8 mouse cellular contexts compared by ENCODE assay signal in genomic region chr4:106255959-106256609, GRCm38 (mm10). TPM values are rescaled to one million over a fixed set of nuclear protein-coding genes. Genes with fewer than 3 reads are reported as not detected.
DNase-seq lines count a peak whose midpoint lies in the region; ATAC-seq and TF ChIP-seq lines count a peak whose summit lies in the region.

No protein-coding gene starts in this region.

- TF ChIP-seq EP300 in heart, postnatal 0 days (IDR thresholded peaks at IDR 0.05; ENCODE audit: low read depth), result peak; percentile 22; the same call in 1 of the 2 replicates

- H3K27me3 ChIP-seq in embryonic facial prominence, embryonic 14.5 days (replicated peaks; ENCODE audit: control insufficient read depth, insufficient read depth, low read length), result no peaks in the 10 kb centered on the region
- H3K27me3 ChIP-seq in embryonic facial prominence, embryonic 10.5 days (replicated peaks; ENCODE audit: low read depth, poor library complexity, severe bottlenecking), result no peaks in the 10 kb centered on the region
- no peaks in the 10 kb centered on the region for H3K27me3 ChIP-seq in heart, postnatal 0 days (ENCODE audit: control insufficient read depth, insufficient read depth, low read length)

- DNase-seq in embryonic facial prominence, embryonic 14.5 days (ENCODE audit: low spot score), result peak; percentile 36
- DNase-seq in embryonic facial prominence, embryonic 10.5 days (ENCODE audit: low spot score), result no peak
- DNase-seq in ovary, adult 18-20 months (ENCODE audit: low spot score), result peak; percentile 20
- DNase-seq in ovary, postnatal 10 days (ENCODE audit: low spot score), result no peak
- DNase-seq in heart, postnatal 0 days (ENCODE audit: low spot score), result peak; percentile 66
- DNase-seq in layer of hippocampus, postnatal 14 days (ENCODE audit: low spot score in 2 of 2), result peak; percentile 58 to 90
- DNase-seq in right cerebral cortex, postnatal 36 days (ENCODE audit: low spot score in 2 of 2), result peak; percentile 22 to 54

- no peak overlapping the region for H3K4me3 ChIP-seq in embryonic facial prominence, embryonic 14.5 days (ENCODE audit: low read depth, low read length)
- H3K4me3 ChIP-seq in embryonic facial prominence, embryonic 10.5 days, result no peak overlapping the region
- no peak overlapping the region for H3K4me3 ChIP-seq in heart, postnatal 0 days (ENCODE audit: low read depth, low read length)

- no peaks in the 10 kb centered on the region for H3K9me3 ChIP-seq in embryonic facial prominence, embryonic 14.5 days (ENCODE audit: control insufficient read depth, low read length)
- H3K9me3 ChIP-seq in embryonic facial prominence, embryonic 10.5 days, result no peaks in the 10 kb centered on the region
- H3K9me3 ChIP-seq in heart, postnatal 0 days (replicated peaks; ENCODE audit: control insufficient read depth, low read length), result no peaks in the 10 kb centered on the region

- peaks cover 6% of the 10 kb centered on the region; the same call in 1 of the 2 replicates for H3K4me1 ChIP-seq in embryonic facial prominence, embryonic 14.5 days (ENCODE audit: control insufficient read depth, insufficient read depth, low read length)
- no peaks in the 10 kb centered on the region for H3K4me1 ChIP-seq in embryonic facial prominence, embryonic 10.5 days
- peaks cover 18% of the 10 kb centered on the region for H3K4me1 ChIP-seq in heart, postnatal 0 days (ENCODE audit: control insufficient read depth, insufficient read depth)

- no peaks in the 10 kb centered on the region for H3K36me3 ChIP-seq in embryonic facial prominence, embryonic 14.5 days (ENCODE audit: control insufficient read depth, insufficient read depth, low read length)
- no peaks in the 10 kb centered on the region for H3K36me3 ChIP-seq in embryonic facial prominence, embryonic 10.5 days (replicated peaks)
- H3K36me3 ChIP-seq in heart, postnatal 0 days (replicated peaks; ENCODE audit: control insufficient read depth, insufficient read depth, low read length), result no peaks in the 10 kb centered on the region

- no peak overlapping the region for H3K9ac ChIP-seq in embryonic facial prominence, embryonic 14.5 days (ENCODE audit: low read depth, low read length)
- H3K9ac ChIP-seq in heart, postnatal 0 days (replicated peaks; ENCODE audit: low read depth, low read length), result no peak overlapping the region

- no peak overlapping the region for H3K4me2 ChIP-seq in embryonic facial prominence, embryonic 14.5 days (ENCODE audit: low read depth, low read length)
- no peak overlapping the region for H3K4me2 ChIP-seq in heart, postnatal 0 days (ENCODE audit: low read depth, low read length)

- no peak overlapping the region for H3K27ac ChIP-seq in embryonic facial prominence, embryonic 14.5 days (replicated peaks; ENCODE audit: low read depth, low read length)
- no peak overlapping the region for H3K27ac ChIP-seq in embryonic facial prominence, embryonic 10.5 days (replicated peaks)
- peak overlapping the region; percentile 67 for H3K27ac ChIP-seq in heart, postnatal 0 days (ENCODE audit: low read depth)

- TF ChIP-seq CTCF in heart, postnatal 0 days (IDR thresholded peaks at IDR 0.05; ENCODE audit: low read depth), result no peak

- ATAC-seq in embryonic facial prominence, embryonic 14.5 days (ENCODE audit: low read depth), result no peak
- peak; percentile 82 for ATAC-seq in heart, postnatal 0 days (ENCODE audit: insufficient read depth, low read depth)
- ATAC-seq in megakaryocyte-erythroid progenitor cell, adult 5-6 weeks (replicated peaks; ENCODE audit: low FRiP score, low TSS enrichment, poor library complexity, severe bottlenecking), result no peak

RNA-seq across cellular contexts. Expression of gene Usp24, which starts 59.9 kb away (rescaled TPM):
- 10.7 and 10.9 TPM in 2 replicates for polyA plus RNA-seq in embryonic facial prominence, embryonic 14.5 days (2014; fragmentation: Nextera tagmentation; extraction: Ambion mirVana)
- polyA plus RNA-seq in embryonic facial prominence, embryonic 10.5 days (2016; fragmentation: Nextera tagmentation; extraction: Ambion mirVana), result 7.3 and 7.8 TPM in 2 replicates
- 16.8 and 27.3 TPM in 2 replicates for total RNA-seq in heart, postnatal 0 days (2014; rRNA removed; ENCODE audit: low replicate concordance)
- polyA plus RNA-seq in heart, postnatal 0 days (2015; fragmentation: Nextera tagmentation; extraction: Ambion mirVana), result 5.5 and 5.9 TPM in 2 replicates
- 10 to 100 TPM; 44.1 to 47.7 TPM for total RNA-seq in layer of hippocampus, postnatal 14 days (2021)
- 80.2 and 84.3 TPM in 2 replicates for total RNA-seq in megakaryocyte-erythroid progenitor cell, adult 5-6 weeks (2014; fragmentation: Nextera tagmentation)
- total RNA-seq in megakaryocyte-erythroid progenitor cell, adult 5-6 weeks (2017), result 86.6 and 87.0 TPM in 2 replicates

Comparison
In these comparisons a context has a peak if more than half of its experiments do, and no peak if none do; other contexts are left out.
1. DNase-seq: peak in embryonic facial prominence, embryonic 14.5 days (single experiment), ovary, adult 18-20 months (single experiment), heart, postnatal 0 days (single experiment), layer of hippocampus, postnatal 14 days (2 of 2) and right cerebral cortex, postnatal 36 days (2 of 2); none in embryonic facial prominence, embryonic 10.5 days (single experiment) and ovary, postnatal 10 days (single experiment).